Mouse (Mus musculus) intestine, postnatal 0 days (tissue): Measurements from ENCODE around the gene 6030445D17Rik. TPM values are rescaled to one million over a fixed set of nuclear protein-coding genes. Genes with fewer than 3 reads are reported as not detected.
A peak's percentile ranks its signal among the peaks of the same experiment; 100 is the strongest.

ENCODE experiments used
- ATAC-seq: fragments of 200-750 bp; cut with Nextera tagmentation; 2 replicates; pipeline ENCODE4 v1.8.0; 2017; ENCODE audit warnings: mild to moderate bottlenecking, moderate TSS enrichment, moderate library complexity
- H3K27ac ChIP-seq: fragments of 300-500 bp; sonication (generic); 2 replicates; pipeline ENCODE4 v1.5.1; 2014; ENCODE audit warnings: mild to moderate bottlenecking, low read depth, low read length, moderate library complexity
- H3K27me3 ChIP-seq: fragments of 300-500 bp; sonication (generic); replicated peaks from 2 replicates; pipeline ENCODE4 v1.6.1; 2014; ENCODE audit warnings: low read length, mixed read lengths; ENCODE audit not compliant: control insufficient read depth, insufficient read depth
- H3K36me3 ChIP-seq: fragments of 300-500 bp; sonication (generic); 2 replicates; pipeline ENCODE4 v1.6.1; 2014; ENCODE audit warnings: mild to moderate bottlenecking, moderate library complexity; ENCODE audit not compliant: control insufficient read depth, insufficient read depth
- H3K4me1 ChIP-seq: fragments of 300-500 bp; sonication (generic); replicated peaks from 2 replicates; pipeline ENCODE4 v1.6.1; 2014; ENCODE audit warnings: antibody characterized with exemption, low read length, mixed read lengths; ENCODE audit not compliant: control insufficient read depth, insufficient read depth
- H3K4me2 ChIP-seq: fragments of 300-500 bp; sonication (generic); replicated peaks from 2 replicates; pipeline ENCODE4 v1.6.1; 2014; ENCODE audit warnings: low read depth, mild to moderate bottlenecking, moderate library complexity
- H3K4me3 ChIP-seq: fragments of 300-500 bp; sonication (generic); 2 replicates; pipeline ENCODE4 v1.5.1; 2014; ENCODE audit warnings: low read depth, low read length
- H3K9ac ChIP-seq: fragments of 300-500 bp; sonication (generic); 2 replicates; pipeline ENCODE4 v1.6.1; 2014; ENCODE audit warnings: mild to moderate bottlenecking, low read depth, low read length
- H3K9me3 ChIP-seq: fragments of 300-500 bp; sonication (generic); 2 replicates; pipeline ENCODE4 v1.6.1; 2016; ENCODE audit warnings: mixed run types; ENCODE audit not compliant: control insufficient read depth
- CTCF ChIP-seq: sonication (generic); IDR thresholded peaks from 2 replicates; pipeline ENCODE4 v1.5.1; 2016; ENCODE audit warnings: low read depth, mild to moderate bottlenecking, control low read depth, antibody characterized with exemption, moderate library complexity
- WGBS: fragments of 180-500 bp; shearing (Covaris S2); extraction: QIAGEN DNeasy Blood & Tissue Kit; methylation state at CpG from one replicate; pipeline ENCODE4 v1.1.7; 2014; 5-methylcytosine and 5-hydroxymethylcytosine counted together
- polyA plus RNA-seq: library from polyadenylated mRNA; unstranded; fragments of >200 nt; fragmentation: Nextera tagmentation; extraction: Ambion mirVana; gene quantifications from 2 replicates; pipeline ENCODE4 v1.2.1, GENCODE M21; 2015

Gene 6030445D17Rik
- polyA plus RNA-seq, 1 experiment from 2014 or later = 0.50 TPM

DNA sequence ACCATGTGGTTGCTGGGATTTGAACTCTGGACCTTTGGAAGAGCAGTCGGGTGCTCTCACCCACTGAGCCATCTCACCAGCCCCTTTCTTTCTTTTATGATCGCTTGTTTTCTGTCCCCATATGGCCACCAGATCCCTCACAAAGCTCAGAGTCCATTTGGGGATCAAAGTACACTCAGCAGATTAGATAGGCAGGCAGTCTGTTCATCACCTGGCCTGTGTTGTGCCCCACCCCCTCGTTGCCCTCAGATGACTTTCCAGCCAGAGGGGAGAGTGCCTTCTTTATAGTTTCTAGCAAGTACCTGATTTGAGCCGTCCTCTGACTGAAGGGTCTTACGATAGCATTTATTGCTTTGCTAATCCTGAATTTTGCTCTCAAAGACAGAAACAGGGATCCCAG lies 9.3 kb upstream of the 6030445D17Rik start:
- 23% methylated on average over 5 of the region's 5 CpGs for WGBS
- H3K36me3 ChIP-seq = no peaks in the 10 kb centered on the region
- no peak overlapping the region for H3K4me3 ChIP-seq
- TF ChIP-seq CTCF = no peak
- no peaks in the 10 kb centered on the region for H3K9me3 ChIP-seq
- no peaks in the 10 kb centered on the region for H3K27me3 ChIP-seq
- ATAC-seq = peak; percentile 84
- H3K27ac ChIP-seq = peak overlapping the region; percentile 35; the same call in 1 of the 2 replicates
- H3K4me2 ChIP-seq = no peak overlapping the region
- no peaks in the 10 kb centered on the region; the same call in 1 of the 2 replicates for H3K4me1 ChIP-seq
- no peak overlapping the region for H3K9ac ChIP-seq

- 7% methylated on average over 10 of the region's 10 CpGs for WGBS
- Histone ChIP-seq H3K4me1 (no peaks in the 10 kb centered on the region; the same call in 1 of the 2 replicates), H3K27me3 (no peaks in the 10 kb centered on the region), H3K4me2 (peak overlapping the region; percentile 67), H3K9me3 (no peaks in the 10 kb centered on the region), H3K4me3 (peak overlapping the region; percentile 32), H3K9ac (0 out of 2 replicates have a peak overlapping the region, but pooled peaks have one; percentile 8), H3K36me3 (no peaks in the 10 kb centered on the region), H3K27ac (no peak overlapping the region; the same call in 1 of the 2 replicates)
- peak; percentile 97 for TF ChIP-seq CTCF
- no peak for ATAC-seq
Observed at GRCm38 (mm10) chr4:136454850-136455260, 7.2 kb upstream of the 6030445D17Rik start.

- 84% methylated on average over 6 of the region's 6 CpGs for WGBS
- Histone ChIP-seq H3K9me3 (no peaks in the 10 kb centered on the region), H3K4me3 (no peak overlapping the region), H3K9ac (no peak overlapping the region), H3K4me1 (no peaks in the 10 kb centered on the region; the same call in 1 of the 2 replicates), H3K27me3 (no peaks in the 10 kb centered on the region), H3K4me2 (no peak overlapping the region), H3K27ac (no peak overlapping the region), H3K36me3 (no peaks in the 10 kb centered on the region)
- ATAC-seq = no peak
- no peak for TF ChIP-seq CTCF
Observed at GRCm38 (mm10) chr4:136456516-136457218, 5.4 kb upstream of the 6030445D17Rik start.

DNA sequence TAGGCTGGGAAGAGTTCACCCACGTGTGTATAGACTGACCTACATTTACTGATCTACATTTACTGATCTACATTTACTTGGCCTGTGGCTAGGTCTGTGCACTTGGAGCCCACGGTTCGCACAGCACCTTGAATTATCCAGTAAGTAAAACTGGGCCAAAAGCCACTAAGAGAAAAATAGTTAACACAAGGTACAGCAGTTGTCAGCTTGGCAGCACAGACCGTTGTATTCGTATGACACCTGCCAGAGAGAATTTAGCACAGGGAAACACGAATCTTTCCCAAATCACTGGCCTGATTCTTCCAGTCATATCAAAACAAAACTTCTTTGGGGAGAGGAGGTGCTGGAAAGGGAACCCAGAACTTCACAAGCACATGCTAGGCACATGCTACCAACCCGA lies 3.8 kb upstream of the 6030445D17Rik start:
- no peaks in the 10 kb centered on the region for H3K27me3 ChIP-seq
- no peak overlapping the region for H3K27ac ChIP-seq
- ATAC-seq = no peak
- no peak for TF ChIP-seq CTCF
- H3K36me3 ChIP-seq = no peaks in the 10 kb centered on the region
- H3K9ac ChIP-seq = no peak overlapping the region
- H3K4me3 ChIP-seq = no peak overlapping the region
- no peaks in the 10 kb centered on the region for H3K9me3 ChIP-seq
- no peaks in the 10 kb centered on the region for H3K4me1 ChIP-seq
- no peak overlapping the region for H3K4me2 ChIP-seq
- 90% methylated on average over 7 of the region's 7 CpGs for WGBS

DNA sequence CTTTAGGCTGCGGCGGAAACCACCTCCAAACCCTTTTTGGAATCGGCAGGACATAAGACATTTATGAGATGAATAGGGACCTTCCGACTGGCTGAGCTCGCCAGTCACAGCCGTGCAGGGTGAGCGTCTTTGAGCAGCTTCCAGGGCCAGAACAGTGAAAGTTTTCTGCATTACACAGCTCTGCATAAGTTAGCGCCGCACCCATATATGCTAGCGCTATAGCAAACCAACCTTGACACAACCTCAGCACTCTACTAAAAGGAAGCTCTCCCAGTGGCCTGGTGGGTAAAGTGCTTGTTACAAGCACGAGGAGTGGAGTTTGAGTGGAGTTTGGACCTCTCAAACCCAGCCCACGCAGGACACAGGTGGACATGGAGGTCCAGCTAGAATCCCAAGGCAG lies 2.8 kb upstream of the 6030445D17Rik start:
- Histone ChIP-seq H3K4me1 (0 out of 2 replicates have a peak, but pooled peaks cover 5% of the 10 kb centered on the region), H3K9me3 (no peaks in the 10 kb centered on the region), H3K4me3 (no peak overlapping the region), H3K27me3 (no peaks in the 10 kb centered on the region), H3K27ac (no peak overlapping the region), H3K4me2 (no peak overlapping the region), H3K36me3 (no peaks in the 10 kb centered on the region), H3K9ac (no peak overlapping the region)
- TF ChIP-seq CTCF = no peak
- no peak for ATAC-seq
- 68% methylated on average over 12 of the region's 12 CpGs for WGBS

GRCm38 (mm10) chr4:136461206-136461605 lies 844 bp upstream of the 6030445D17Rik start:
- 48% methylated on average over 4 of the region's 4 CpGs for WGBS

More at GRCm38 (mm10) chr4:136461206-136461605, 844 bp upstream of the 6030445D17Rik start:
- Histone ChIP-seq H3K9ac (no peak overlapping the region), H3K27ac (peak overlapping the region; percentile 84), H3K36me3 (no peaks in the 10 kb centered on the region), H3K4me2 (no peak overlapping the region), H3K4me1 (peaks cover 9% of the 10 kb centered on the region; the same call in 1 of the 2 replicates), H3K9me3 (no peaks in the 10 kb centered on the region), H3K27me3 (no peaks in the 10 kb centered on the region), H3K4me3 (no peak overlapping the region)
- TF ChIP-seq CTCF = no peak
- ATAC-seq = no peak
